Mouse (Mus musculus): ENCODE measurements around the gene Decr2. TPM values are rescaled to one million over a fixed set of nuclear protein-coding genes. Genes with fewer than 3 reads are reported as not detected.

Decr2 gene
- total and polyA plus RNA-seq, 3 experiments, result 12.6 to 21.0 (median 16.8) TPM

DNA sequence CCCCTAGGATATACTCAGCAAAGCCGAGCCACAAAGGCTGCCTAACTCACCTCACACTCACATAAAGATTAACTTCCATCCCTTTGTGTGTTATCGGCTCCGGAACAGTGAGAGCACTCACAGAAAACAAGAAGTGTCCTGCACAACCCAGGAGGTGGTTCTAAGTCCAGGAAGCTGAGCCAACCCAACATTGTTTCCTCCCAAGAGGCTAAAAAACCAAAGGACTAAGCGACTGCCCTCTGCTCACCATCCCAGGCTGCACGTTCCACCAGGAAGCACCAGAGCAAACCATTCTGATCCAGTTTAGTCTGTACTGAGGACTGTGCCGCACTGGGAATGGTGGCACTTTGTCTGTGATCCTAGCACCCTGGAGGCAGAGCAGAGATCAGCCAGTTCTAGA lies 25.2 kb downstream of the Decr2 start:
- Histone ChIP-seq H3K4me1 (ENCODE audit: control insufficient read depth in 1 of 2, insufficient read depth in 2 of 2) (peaks cover 21 to 45% of the 10 kb centered on the region in 2 experiments), H3K4me3 (replicated peaks in 1 of 3; ENCODE audit: low read depth in 2 of 3, low read length in 2 of 3, poor library complexity in 1 of 3) (no peak overlapping the region), H3K27ac (ENCODE audit: insufficient read depth, low read depth) (no peak overlapping the region), H3K4me2 (ENCODE audit: insufficient read depth, low read depth, poor library complexity, severe bottlenecking) (no peak overlapping the region), H3K9me3 (replicated peaks; ENCODE audit: low read length) (peaks cover 5% of the 10 kb centered on the region), H3K79me2 (replicated peaks; ENCODE audit: control insufficient read depth, extremely low read depth, insufficient read depth, poor library complexity, severe bottlenecking) (no peaks in the 10 kb centered on the region; the same call in none of the 2 replicates), H3K27me3 (replicated peaks) (no peaks in the 10 kb centered on the region), H3K36me3 (replicated peaks in 1 of 2; ENCODE audit: control insufficient read depth in 1 of 2, insufficient read depth in 1 of 2, low read length in 1 of 2) (peaks cover 0 to 55% of the 10 kb centered on the region in 2 experiments), H3K9ac (ENCODE audit: insufficient read depth, low read depth) (no peak overlapping the region)
- no peak for DNase-seq (ENCODE audit: extremely low read depth)
- in situ Hi-C loops (cut with MboI; ENCODE audit: low pct_ligation_motif_present, low pct_unique_long_range_greater_than_20kb, low sequenced_read_pairs) (no loop called here), dilution Hi-C loops (cut with MboI; ENCODE audit: extremely low pct_ligation_motif_present, extremely low pct_unique_long_range_greater_than_20kb, low sequenced_read_pairs) (no loop called here)
- no peak for TF ChIP-seq TCF12 (IDR thresholded peaks at IDR 0.05; ENCODE audit: low read depth, low read length)
- no peak for TF ChIP-seq TBP (conservative IDR thresholded peaks at IDR 0.05; ENCODE audit: low read depth, low read length)
- TF ChIP-seq MAX (IDR thresholded peaks at IDR 0.05; ENCODE audit: low read length), result no peak
- TF ChIP-seq MXI1 (IDR thresholded peaks at IDR 0.05; ENCODE audit: low read depth, low read length), result no peak
- TF ChIP-seq CTCF (conservative IDR thresholded peaks at IDR 0.05 in 1 of 2, IDR thresholded peaks at IDR 0.05 in 1 of 2; ENCODE audit: low read depth in 2 of 2, low read length in 2 of 2), result no peak
- no peak for TF ChIP-seq UBTF (IDR thresholded peaks at IDR 0.05; ENCODE audit: low read depth, low read length)
- TF ChIP-seq CHD2 (IDR thresholded peaks at IDR 0.05; ENCODE audit: low read length), result no peak
- TF ChIP-seq ZNF384 (IDR thresholded peaks at IDR 0.05; ENCODE audit: low read depth, low read length), result no peak
- no peak for TF ChIP-seq MAZ (IDR thresholded peaks at IDR 0.05; ENCODE audit: low read depth, low read length)
- TF ChIP-seq ELF1 (IDR thresholded peaks at IDR 0.05; ENCODE audit: low read depth, low read length), result no peak
- no peak for TF ChIP-seq POLR2AphosphoS2 (IDR thresholded peaks at IDR 0.05; ENCODE audit: low read depth, low read length)
- TF ChIP-seq MEF2A (IDR thresholded peaks at IDR 0.05; ENCODE audit: borderline replicate concordance, low read depth, low read length), result no peak
- no peak for TF ChIP-seq CHD1 (IDR thresholded peaks at IDR 0.05; ENCODE audit: low read depth, low read length)
- TF ChIP-seq KAT2A (IDR thresholded peaks at IDR 0.05; ENCODE audit: insufficient replicate concordance, low read length), result no peak

DNA sequence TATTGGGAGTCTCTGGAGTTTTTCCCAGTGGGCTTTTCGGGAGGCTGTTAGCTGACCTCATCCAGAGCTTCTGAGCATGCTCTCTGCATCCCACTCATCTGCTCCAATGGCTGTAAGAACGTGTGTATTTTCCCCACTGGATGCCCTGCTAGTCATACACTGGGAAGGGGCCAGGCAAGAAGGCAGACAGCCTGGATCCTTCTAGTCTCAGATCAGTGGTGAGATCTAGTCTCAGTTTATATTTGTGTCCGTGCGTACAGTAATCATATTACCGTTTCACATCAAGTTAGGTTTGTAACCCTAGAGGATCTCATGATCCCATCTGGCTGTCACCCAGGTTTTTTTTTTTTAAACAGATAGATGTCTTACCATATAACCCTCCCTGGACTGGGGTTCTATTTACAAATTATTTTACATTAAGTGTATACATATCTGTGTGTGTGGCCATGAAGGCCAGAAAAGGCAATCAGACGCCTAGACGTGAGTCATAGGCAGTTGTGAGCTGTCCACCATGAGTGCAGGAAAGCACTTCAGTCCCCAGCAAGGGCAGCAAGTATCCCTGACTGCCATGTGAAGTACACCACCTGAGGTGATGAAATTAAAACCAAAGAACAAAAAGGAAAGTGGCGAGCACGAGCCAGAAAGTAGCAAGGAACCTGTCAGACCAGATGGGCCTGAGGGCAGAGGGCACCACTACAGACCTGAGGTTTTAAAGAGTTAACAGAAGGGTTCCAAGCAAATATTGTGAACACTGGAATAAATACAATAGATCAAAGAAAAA lies 32.2 kb downstream of the Decr2 start:
- Histone ChIP-seq H3K79me2 (replicated peaks; ENCODE audit: control insufficient read depth, extremely low read depth, insufficient read depth, poor library complexity, severe bottlenecking) (no peaks in the 10 kb centered on the region; the same call in 1 of the 2 replicates), H3K4me2 (ENCODE audit: insufficient read depth, low read depth, poor library complexity, severe bottlenecking) (no peak overlapping the region), H3K27me3 (replicated peaks) (no peaks in the 10 kb centered on the region), H3K9me3 (replicated peaks; ENCODE audit: low read length) (no peaks in the 10 kb centered on the region), H3K27ac (ENCODE audit: insufficient read depth, low read depth) (no peak overlapping the region), H3K36me3 (replicated peaks in 1 of 2; ENCODE audit: control insufficient read depth in 1 of 2, insufficient read depth in 1 of 2, low read length in 1 of 2) (peaks cover 3 to 64% of the 10 kb centered on the region in 2 experiments), H3K4me1 (ENCODE audit: control insufficient read depth in 1 of 2, insufficient read depth in 2 of 2) (peaks cover 0 to 8% of the 10 kb centered on the region in 2 experiments; a peak in 1 of 4 replicates), H3K9ac (ENCODE audit: insufficient read depth, low read depth) (no peak overlapping the region), H3K4me3 (replicated peaks in 1 of 3; ENCODE audit: low read depth in 2 of 3, low read length in 2 of 3, poor library complexity in 1 of 3) (no peak overlapping the region)
- dilution Hi-C loops (cut with MboI; ENCODE audit: extremely low pct_ligation_motif_present, extremely low pct_unique_long_range_greater_than_20kb, low sequenced_read_pairs) (no loop called here), in situ Hi-C loops (cut with MboI; ENCODE audit: low pct_ligation_motif_present, low pct_unique_long_range_greater_than_20kb, low sequenced_read_pairs) (no loop called here)
- no peak for DNase-seq (ENCODE audit: extremely low read depth)
- TF ChIP-seq ZC3H11A (IDR thresholded peaks at IDR 0.05; ENCODE audit: low read depth, low read length) (no peak), TCF12 (IDR thresholded peaks at IDR 0.05; ENCODE audit: low read depth, low read length) (no peak), MAX (IDR thresholded peaks at IDR 0.05; ENCODE audit: low read length) (no peak), TBP (conservative IDR thresholded peaks at IDR 0.05; ENCODE audit: low read depth, low read length) (no peak), RCOR1 (conservative IDR thresholded peaks at IDR 0.05; ENCODE audit: low read depth, low read length) (no peak), PAX5 (IDR thresholded peaks at IDR 0.05; ENCODE audit: low read length) (no peak), E2F4 (IDR thresholded peaks at IDR 0.05; ENCODE audit: insufficient replicate concordance, low read depth, low read length) (no peak)

Data from CH12.LX (cell line).